Mouse (Mus musculus) CD4-positive, CD25-positive, alpha-beta regulatory T cell, adult 4 months (primary cell): Measurements from ENCODE around the gene Rnf185. TPM values are rescaled to one million over a fixed set of nuclear protein-coding genes. Genes with fewer than 3 reads are reported as not detected.

Source experiments
- ATAC-seq: one replicate; pipeline ENCODE4 v1.8.0; 2017
- polyA plus RNA-seq, 2 experiments: library from polyadenylated mRNA; unstranded; fragments of 100-300 nt; shearing (Covaris generic); gene quantifications; one replicate each; pipeline ENCODE4 v1.2.1; 2017

Rnf185 gene
- polyA plus RNA-seq, 2 experiments from 2014 or later: 26.6 to 29.4 TPM

DNA sequence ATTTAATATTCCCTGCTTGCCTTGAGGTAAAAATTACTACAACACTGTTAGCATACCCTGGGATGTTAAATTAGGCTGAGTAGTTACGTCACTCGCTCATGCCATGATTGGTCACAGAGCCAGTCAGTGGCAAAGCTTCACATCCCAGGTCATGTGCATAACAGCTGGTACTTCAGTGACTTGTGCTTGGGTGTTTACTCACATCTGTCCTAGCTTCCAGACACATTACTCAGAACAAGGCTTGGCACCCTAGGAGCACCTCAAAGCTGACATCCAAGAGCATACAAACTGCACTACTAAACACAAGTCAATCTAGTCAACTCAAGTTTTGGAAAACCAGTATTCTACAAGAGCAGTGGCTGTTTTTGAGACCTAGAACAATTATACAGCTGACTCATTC lies 9.1 kb downstream of the Rnf185 start:
- ATAC-seq: no peak

GRCm38 (mm10) chr11:3442677-3443076 lies 9.5 kb downstream of the Rnf185 start:
- no peak for ATAC-seq

DNA sequence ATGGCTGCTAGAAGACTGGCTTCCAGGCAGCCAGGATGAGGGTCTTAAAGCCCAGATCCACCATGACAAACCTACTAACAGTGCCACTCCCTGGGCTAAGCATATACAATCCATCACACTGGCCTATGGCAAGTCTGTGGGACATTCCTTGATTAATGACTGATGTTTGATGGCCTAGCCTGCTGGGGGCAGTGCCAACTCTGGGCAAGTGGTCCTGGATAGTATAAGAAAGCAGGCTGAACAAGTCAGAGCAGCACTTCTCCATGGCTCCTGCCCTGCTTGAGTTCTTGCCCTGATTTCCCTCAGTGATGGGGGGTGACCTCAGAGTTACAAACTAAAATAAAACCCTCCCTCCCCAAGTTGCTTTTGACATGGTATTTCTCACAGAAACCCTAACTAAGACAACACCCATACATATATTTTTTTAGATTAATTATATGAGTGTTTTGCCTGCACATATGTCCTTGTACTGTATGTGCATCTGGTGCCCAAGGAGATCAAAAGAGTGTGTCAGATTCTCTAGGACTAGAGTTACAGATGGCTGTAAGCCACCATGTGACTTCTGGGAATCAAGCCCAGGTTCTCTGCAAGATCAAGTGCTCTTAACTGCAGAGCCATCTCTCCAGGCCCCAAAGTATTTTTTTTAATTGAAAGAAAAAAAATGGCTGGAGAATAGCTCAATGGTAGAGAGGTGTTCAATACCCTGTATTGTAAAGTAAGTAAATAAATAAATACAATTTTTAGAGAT lies 10.3 kb downstream of the Rnf185 start:
- no peak for ATAC-seq

DNA sequence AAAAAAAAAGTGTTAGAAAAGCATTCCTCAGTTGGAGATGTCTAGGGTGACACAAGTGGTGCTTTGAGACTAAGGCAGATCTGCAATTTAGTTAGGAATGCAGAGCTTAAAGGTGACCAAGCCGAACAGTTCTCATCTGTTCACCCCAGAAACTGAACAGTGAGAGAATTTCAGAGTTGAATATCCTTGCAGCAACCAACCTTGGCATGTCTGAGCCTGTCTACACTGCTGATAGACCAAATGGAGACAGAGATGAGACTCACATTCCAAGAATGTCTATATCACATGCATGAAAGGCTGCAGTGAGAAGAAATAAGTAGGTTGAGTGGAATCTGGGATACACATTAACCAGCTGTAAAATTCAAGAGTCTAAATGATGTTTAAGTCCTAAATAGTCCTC lies 14.5 kb downstream of the Rnf185 start:
- ATAC-seq: no peak

GRCm38 (mm10) chr11:3433809-3434208 lies 18.4 kb downstream of the Rnf185 start:
- ATAC-seq: no peak

GRCm38 (mm10) chr11:3431976-3432603 lies 20.1 kb downstream of the Rnf185 start:
- ATAC-seq: no peak

- ATAC-seq: no peak
These were observed 20.6 kb downstream of the Rnf185 start for GRCm38 (mm10) chr11:3431515-3431914.

DNA sequence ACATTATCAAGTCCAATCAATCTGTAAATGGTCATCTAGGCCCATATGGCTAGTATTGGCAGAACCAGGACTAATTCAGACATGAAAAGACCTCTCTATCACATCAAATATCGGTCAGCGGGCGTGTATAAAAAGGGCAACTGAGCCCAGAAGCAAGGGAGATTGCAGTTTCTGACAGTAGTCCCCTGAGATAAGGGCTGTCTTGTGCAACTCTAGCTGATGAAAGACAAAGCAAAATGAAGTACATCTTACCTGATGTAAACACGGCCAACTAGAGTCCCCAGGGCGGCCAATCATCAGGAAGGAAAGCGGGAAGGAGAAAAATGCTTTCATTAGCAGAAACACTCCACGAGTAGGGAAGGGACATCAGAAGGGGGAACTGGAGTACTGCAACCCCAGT lies 23.5 kb downstream of the Rnf185 start:
- ATAC-seq: no peak

- ATAC-seq: no peak
These were observed 24.4 kb downstream of the Rnf185 start for GRCm38 (mm10) chr11:3427697-3428230.

DNA sequence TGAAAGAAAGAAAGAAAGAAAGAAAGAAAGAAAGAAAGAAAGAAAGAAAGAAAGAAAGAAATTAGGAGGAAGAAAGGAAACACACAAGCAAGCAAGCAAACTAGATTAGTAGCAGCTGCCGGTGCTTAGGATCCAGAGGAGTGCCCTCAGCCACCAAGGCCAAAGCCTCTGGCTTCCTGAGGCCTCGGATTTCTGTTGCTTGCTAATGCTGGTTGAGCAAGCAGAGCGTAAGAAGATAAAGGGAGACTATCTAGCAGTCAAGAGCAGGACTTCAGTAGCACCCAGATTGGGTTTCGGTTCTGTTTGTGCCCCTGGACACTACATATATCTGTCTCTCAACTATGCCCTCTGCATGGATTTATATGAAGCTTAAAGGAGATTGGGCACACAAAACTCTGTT lies 29.9 kb downstream of the Rnf185 start:
- ATAC-seq: no peak

GRCm38 (mm10) chr11:3418741-3419140 lies 33.4 kb downstream of the Rnf185 start:
- no peak for ATAC-seq

GRCm38 (mm10) chr11:3417795-3418194 lies 34.4 kb downstream of the Rnf185 start:
- no peak for ATAC-seq

- no peak for ATAC-seq
These were observed 35.8 kb downstream of the Rnf185 start for GRCm38 (mm10) chr11:3416399-3416798.

DNA sequence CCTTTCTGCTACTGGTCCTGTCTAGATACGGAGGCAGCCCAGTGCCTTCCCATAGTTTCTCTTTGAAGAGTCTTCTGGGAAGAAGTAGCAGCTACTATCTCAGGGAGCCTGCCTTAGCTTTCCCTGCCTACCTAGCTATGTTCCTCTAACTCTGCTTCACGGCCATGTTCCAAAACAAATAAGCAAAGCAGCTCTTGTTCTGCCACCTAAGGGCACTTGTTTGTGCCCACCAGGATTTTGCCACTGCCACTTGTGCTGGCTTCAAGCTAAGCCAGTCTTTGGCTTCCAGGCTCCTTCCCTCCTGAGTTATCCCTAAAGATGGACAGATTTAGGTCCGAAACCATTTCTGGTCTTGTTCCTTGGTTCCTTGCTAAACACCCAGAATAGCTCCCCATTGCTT lies 40.1 kb downstream of the Rnf185 start:
- no peak for ATAC-seq

- peak; percentile 89 for ATAC-seq
These were observed 43.0 kb downstream of the Rnf185 start, which contains the start of gene Limk2 for GRCm38 (mm10) chr11:3408997-3409732. TSS of gene Limk2 (minus strand) at chr11:3409189.

GRCm38 (mm10) chr11:3408131-3408996 lies 43.8 kb downstream of the Rnf185 start:
- ATAC-seq: no peak

- no peak for ATAC-seq
These were observed 47.7 kb downstream of the Rnf185 start for GRCm38 (mm10) chr11:3404287-3405047.

DNA sequence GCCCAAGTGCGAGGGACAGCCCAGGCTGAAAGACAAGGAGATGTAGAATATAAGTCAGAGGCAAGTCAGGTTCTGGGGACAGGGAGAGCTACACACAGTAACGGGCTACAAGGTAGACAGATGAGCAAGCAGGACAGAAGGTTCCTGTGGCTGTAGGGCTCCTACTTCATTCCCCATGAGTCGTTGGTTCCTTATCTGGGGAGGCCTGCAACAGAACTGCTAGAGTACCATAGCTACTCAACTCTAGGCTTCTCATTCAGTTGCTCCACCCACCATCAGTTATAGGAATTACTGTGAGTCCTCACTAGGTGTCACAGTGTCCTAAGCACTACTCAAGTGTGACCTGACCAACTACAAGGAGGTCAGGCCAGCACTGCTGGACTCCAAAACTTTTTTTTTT lies 49.1 kb downstream of the Rnf185 start:
- no peak for ATAC-seq

DNA sequence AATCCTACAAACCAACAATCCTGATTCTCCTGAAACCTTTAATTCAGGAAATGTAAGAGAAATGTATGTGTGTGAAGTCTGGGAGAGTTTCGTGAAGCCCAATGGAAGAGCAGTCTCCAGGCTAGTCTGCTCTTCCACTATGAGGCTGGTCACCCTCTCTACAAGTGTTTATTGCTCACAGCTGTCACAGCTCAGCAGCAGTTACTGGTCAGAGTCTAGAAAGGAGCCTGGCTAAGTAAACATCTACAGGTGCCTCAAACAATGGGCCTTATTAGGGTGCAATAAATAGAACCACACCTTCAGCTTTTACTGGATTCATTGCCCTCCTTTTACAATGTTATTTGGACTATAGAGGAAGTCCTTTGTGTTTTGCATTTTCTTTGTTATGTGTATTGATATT lies 53.8 kb downstream of the Rnf185 start:
- no peak for ATAC-seq

DNA sequence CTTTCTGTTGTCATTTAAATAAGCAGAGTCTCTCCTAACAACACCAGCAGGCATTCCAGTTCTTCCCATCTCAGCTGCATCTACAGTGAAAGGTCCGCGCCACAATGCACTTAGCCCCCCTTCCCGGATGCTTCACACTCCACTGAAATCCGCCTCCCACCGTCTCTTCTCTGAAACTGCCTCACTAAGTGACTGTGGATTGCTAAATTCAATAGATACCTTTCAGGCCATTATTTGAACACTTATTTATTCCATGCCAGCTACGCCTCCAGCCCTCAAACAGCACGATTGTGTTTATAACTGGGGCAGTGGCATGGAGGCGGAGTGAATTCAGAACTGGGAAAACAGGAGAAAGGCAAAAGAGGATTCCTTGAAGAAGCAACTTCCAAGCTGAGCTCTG lies 55.6 kb downstream of the Rnf185 start:
- ATAC-seq: no peak

- ATAC-seq: no peak
These were observed 56.1 kb downstream of the Rnf185 start for GRCm38 (mm10) chr11:3396091-3396490.

DNA sequence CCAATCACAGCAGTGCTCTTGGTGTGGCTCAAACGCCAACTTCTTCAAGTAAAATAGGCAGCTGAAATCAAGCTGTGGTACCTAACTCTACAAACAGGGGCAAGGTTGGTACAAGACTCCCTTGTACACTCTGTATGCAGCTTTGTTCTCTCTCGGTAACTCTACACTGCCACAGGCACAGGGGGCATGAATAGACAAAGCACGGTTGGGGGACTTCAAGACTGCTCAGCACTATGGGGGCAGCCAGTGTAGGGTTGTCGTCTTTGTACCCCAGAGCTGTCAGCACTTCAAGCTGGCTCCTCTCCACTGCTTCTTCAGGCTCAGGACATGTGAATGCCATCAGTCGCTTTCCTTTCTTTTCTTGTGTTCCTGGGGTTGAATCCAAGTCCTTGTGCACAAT lies 57.6 kb downstream of the Rnf185 start:
- no peak for ATAC-seq
